Mouse (Mus musculus): ENCODE results near the gene Cdk5rap3. TPM values are rescaled to one million over a fixed set of nuclear protein-coding genes. Genes with fewer than 3 reads are reported as not detected.

Gene Cdk5rap3
- polyA plus RNA-seq, 1 experiment from 2014 or later = 50.4 TPM

- no peak overlapping the region for H3K4me3 ChIP-seq
- H3K27ac ChIP-seq (replicated peaks) = no peak overlapping the region
- no peak for ATAC-seq (ENCODE audit: extremely low read depth, insufficient number of reproducible peaks, low FRiP score, low TSS enrichment)
- no peaks in the 10 kb centered on the region for H3K9me3 ChIP-seq
- H3K27me3 ChIP-seq (replicated peaks) = no peaks in the 10 kb centered on the region
- H3K36me3 ChIP-seq = no peaks in the 10 kb centered on the region
- no peak overlapping the region for H3K9ac ChIP-seq
- 70% methylated on average over 8 of the region's 8 CpGs for WGBS
- no peaks in the 10 kb centered on the region for H3K4me1 ChIP-seq
- H3K4me2 ChIP-seq = no peak overlapping the region
Measured at GRCm38 (mm10) chr11:96886942-96887546, 29.3 kb downstream of the Cdk5rap3 start.

GRCm38 (mm10) chr11:96885901-96886340 lies 30.4 kb downstream of the Cdk5rap3 start:
- Histone ChIP-seq H3K27me3 (replicated peaks) (no peaks in the 10 kb centered on the region), H3K9me3 (no peaks in the 10 kb centered on the region), H3K27ac (replicated peaks) (no peak overlapping the region), H3K9ac (no peak overlapping the region), H3K4me1 (no peaks in the 10 kb centered on the region), H3K4me3 (no peak overlapping the region), H3K36me3 (no peaks in the 10 kb centered on the region), H3K4me2 (no peak overlapping the region)
- WGBS = 67% methylated on average over 5 of the region's 5 CpGs
- no peak for ATAC-seq (ENCODE audit: extremely low read depth, insufficient number of reproducible peaks, low FRiP score, low TSS enrichment)

- ATAC-seq (ENCODE audit: extremely low read depth, insufficient number of reproducible peaks, low FRiP score, low TSS enrichment) = no peak
- Histone ChIP-seq H3K4me2 (no peak overlapping the region), H3K27ac (replicated peaks) (no peak overlapping the region), H3K27me3 (replicated peaks) (peaks cover 33% of the 10 kb centered on the region), H3K9ac (no peak overlapping the region), H3K9me3 (no peaks in the 10 kb centered on the region), H3K36me3 (no peaks in the 10 kb centered on the region), H3K4me3 (no peak overlapping the region), H3K4me1 (peaks cover 12% of the 10 kb centered on the region)
- 54% methylated on average over 9 of the region's 9 CpGs for WGBS
Measured at GRCm38 (mm10) chr11:96880296-96880695, 36.0 kb downstream of the Cdk5rap3 start.

- H3K27ac ChIP-seq (replicated peaks) = no peak overlapping the region
- no peaks in the 10 kb centered on the region for H3K9me3 ChIP-seq
- H3K4me2 ChIP-seq = no peak overlapping the region
- H3K36me3 ChIP-seq = no peaks in the 10 kb centered on the region
- 49% methylated on average over 7 of the region's 7 CpGs for WGBS
- peaks cover 13% of the 10 kb centered on the region for H3K4me1 ChIP-seq
- no peak overlapping the region for H3K4me3 ChIP-seq
- H3K9ac ChIP-seq = no peak overlapping the region
- peaks cover 42% of the 10 kb centered on the region for H3K27me3 ChIP-seq (replicated peaks)
- no peak for ATAC-seq (ENCODE audit: extremely low read depth, insufficient number of reproducible peaks, low FRiP score, low TSS enrichment)
Measured at GRCm38 (mm10) chr11:96879359-96879758, 36.9 kb downstream of the Cdk5rap3 start.

GRCm38 (mm10) chr11:96878715-96879114 lies 37.6 kb downstream of the Cdk5rap3 start:
- H3K27me3 ChIP-seq (replicated peaks) = peaks cover 44% of the 10 kb centered on the region
- no peak overlapping the region for H3K4me2 ChIP-seq
- 61% methylated on average over 3 of the region's 3 CpGs for WGBS
- no peak overlapping the region for H3K27ac ChIP-seq (replicated peaks)
- peaks cover 15% of the 10 kb centered on the region for H3K4me1 ChIP-seq
- no peak overlapping the region for H3K9ac ChIP-seq
- ATAC-seq (ENCODE audit: extremely low read depth, insufficient number of reproducible peaks, low FRiP score, low TSS enrichment) = no peak
- H3K9me3 ChIP-seq = no peaks in the 10 kb centered on the region
- no peaks in the 10 kb centered on the region for H3K36me3 ChIP-seq
- no peak overlapping the region for H3K4me3 ChIP-seq

- H3K9me3 ChIP-seq = no peaks in the 10 kb centered on the region
- 0 out of 2 replicates have a peak overlapping the region, but pooled peaks have one; percentile 4 for H3K9ac ChIP-seq
- no peak for ATAC-seq (ENCODE audit: extremely low read depth, insufficient number of reproducible peaks, low FRiP score, low TSS enrichment)
- H3K4me2 ChIP-seq = no peak overlapping the region
- no peaks in the 10 kb centered on the region for H3K36me3 ChIP-seq
- H3K4me3 ChIP-seq = no peak overlapping the region
- H3K27me3 ChIP-seq (replicated peaks) = peaks cover 51% of the 10 kb centered on the region
- H3K4me1 ChIP-seq = peaks cover 28% of the 10 kb centered on the region
- no peak overlapping the region for H3K27ac ChIP-seq (replicated peaks)
- 48% methylated on average over 4 of the region's 4 CpGs for WGBS
Measured at GRCm38 (mm10) chr11:96877071-96877470, 39.2 kb downstream of the Cdk5rap3 start.

- Histone ChIP-seq H3K27ac (replicated peaks) (no peak overlapping the region), H3K9me3 (no peaks in the 10 kb centered on the region), H3K4me2 (peak overlapping the region; percentile 82), H3K4me1 (peaks cover 28% of the 10 kb centered on the region), H3K4me3 (peak overlapping the region; percentile 51), H3K27me3 (replicated peaks) (peaks cover 52% of the 10 kb centered on the region), H3K9ac (peak overlapping the region; percentile 4; the same call in 1 of the 2 replicates), H3K36me3 (no peaks in the 10 kb centered on the region)
- no peak for ATAC-seq (ENCODE audit: extremely low read depth, insufficient number of reproducible peaks, low FRiP score, low TSS enrichment)
- WGBS = 13% methylated on average over 13 of the region's 13 CpGs
Measured at GRCm38 (mm10) chr11:96876300-96877040, 39.8 kb downstream of the Cdk5rap3 start.

- Histone ChIP-seq H3K4me2 (peak overlapping the region; percentile 82), H3K36me3 (no peaks in the 10 kb centered on the region), H3K4me1 (peaks cover 28% of the 10 kb centered on the region), H3K9me3 (no peaks in the 10 kb centered on the region), H3K27ac (replicated peaks) (no peak overlapping the region), H3K4me3 (peak overlapping the region; percentile 51), H3K9ac (peak overlapping the region; percentile 71), H3K27me3 (replicated peaks) (peaks cover 56% of the 10 kb centered on the region)
- WGBS = under 1% methylated on average over 35 of the region's 35 CpGs
- no peak for ATAC-seq (ENCODE audit: extremely low read depth, insufficient number of reproducible peaks, low FRiP score, low TSS enrichment)
Measured at GRCm38 (mm10) chr11:96875745-96876144, 40.6 kb downstream of the Cdk5rap3 start.

- H3K9ac ChIP-seq = no peak overlapping the region
- 29% methylated on average over 4 of the region's 4 CpGs for WGBS
- ATAC-seq (ENCODE audit: extremely low read depth, insufficient number of reproducible peaks, low FRiP score, low TSS enrichment) = no peak
- H3K4me3 ChIP-seq = peak overlapping the region; percentile 51
- peaks cover 56% of the 10 kb centered on the region for H3K27me3 ChIP-seq (replicated peaks)
- H3K27ac ChIP-seq (replicated peaks) = no peak overlapping the region
- H3K4me2 ChIP-seq = peak overlapping the region; percentile 82
- peaks cover 28% of the 10 kb centered on the region for H3K4me1 ChIP-seq
- H3K36me3 ChIP-seq = no peaks in the 10 kb centered on the region
- no peaks in the 10 kb centered on the region for H3K9me3 ChIP-seq
Measured at GRCm38 (mm10) chr11:96875270-96875669, 41.0 kb downstream of the Cdk5rap3 start.

- Histone ChIP-seq H3K9ac (no peak overlapping the region), H3K4me1 (peaks cover 28% of the 10 kb centered on the region), H3K4me3 (no peak overlapping the region), H3K9me3 (no peaks in the 10 kb centered on the region), H3K4me2 (no peak overlapping the region), H3K27ac (replicated peaks) (no peak overlapping the region), H3K36me3 (no peaks in the 10 kb centered on the region), H3K27me3 (replicated peaks) (peaks cover 50% of the 10 kb centered on the region)
- no peak for ATAC-seq (ENCODE audit: extremely low read depth, insufficient number of reproducible peaks, low FRiP score, low TSS enrichment)
- WGBS = 37% methylated on average over 11 of the region's 11 CpGs
Measured at GRCm38 (mm10) chr11:96873601-96874140, 42.6 kb downstream of the Cdk5rap3 start.

GRCm38 (mm10) chr11:96872441-96873379 lies 43.6 kb downstream of the Cdk5rap3 start:
- no peaks in the 10 kb centered on the region for H3K9me3 ChIP-seq
- WGBS = 12% methylated on average over 24 of the region's 24 CpGs
- H3K36me3 ChIP-seq = no peaks in the 10 kb centered on the region
- peaks cover 28% of the 10 kb centered on the region for H3K4me1 ChIP-seq
- peak overlapping the region; percentile 40 for H3K4me2 ChIP-seq
- ATAC-seq (ENCODE audit: extremely low read depth, insufficient number of reproducible peaks, low FRiP score, low TSS enrichment) = no peak
- no peak overlapping the region; the same call in 1 of the 2 replicates for H3K27ac ChIP-seq (replicated peaks)
- H3K4me3 ChIP-seq = no peak overlapping the region
- peak overlapping the region; percentile 66 for H3K9ac ChIP-seq
- peaks cover 45% of the 10 kb centered on the region for H3K27me3 ChIP-seq (replicated peaks)
